Mouse (Mus musculus) CD4-positive helper T cell, adult 2 months (primary cell): ENCODE data around the gene Zscan29.
"Not testable (repeated sequence)": the region's sequence is repeated elsewhere in the genome, so short reads cannot be mapped to it uniquely, and the experiment has no call there.

Source experiments
- DNase-seq: peaks from one replicate; pipeline ENCODE4 v3.0.0-alpha.2; 2012; ENCODE audit warnings: low read depth, missing footprints, low spot score

Zscan29 gene

GRCm38 (mm10) chr2:121137371-121137770 lies 33.6 kb downstream of the Zscan29 start:
- peak; percentile 5 for DNase-seq

DNA sequence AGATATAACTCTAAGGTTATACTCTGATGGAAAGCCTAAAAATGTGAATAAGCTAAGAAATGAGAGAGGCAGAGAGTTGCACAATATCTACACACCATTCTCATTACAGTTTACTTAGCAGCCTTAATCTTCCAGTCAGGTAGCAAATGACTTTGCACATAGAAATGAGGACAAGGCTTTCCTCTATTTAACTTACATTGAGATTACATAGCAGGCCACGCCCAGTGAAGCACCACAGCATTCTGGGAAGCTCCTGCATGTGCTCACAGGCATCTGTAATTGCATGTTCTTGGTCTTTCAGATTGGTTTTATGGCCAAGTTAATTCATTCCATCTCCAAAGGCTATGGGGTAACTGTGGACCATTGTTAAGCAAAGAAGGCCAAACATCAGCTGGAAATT lies 38.1 kb downstream of the Zscan29 start:
- DNase-seq = no peak

GRCm38 (mm10) chr2:121128865-121129620 lies 41.9 kb downstream of the Zscan29 start:
- no peak for DNase-seq

- no peak for DNase-seq
Measured at GRCm38 (mm10) chr2:121127536-121127935, 43.4 kb downstream of the Zscan29 start.

GRCm38 (mm10) chr2:121126302-121126701 lies 44.6 kb downstream of the Zscan29 start:
- DNase-seq = not testable (repeated sequence)

DNA sequence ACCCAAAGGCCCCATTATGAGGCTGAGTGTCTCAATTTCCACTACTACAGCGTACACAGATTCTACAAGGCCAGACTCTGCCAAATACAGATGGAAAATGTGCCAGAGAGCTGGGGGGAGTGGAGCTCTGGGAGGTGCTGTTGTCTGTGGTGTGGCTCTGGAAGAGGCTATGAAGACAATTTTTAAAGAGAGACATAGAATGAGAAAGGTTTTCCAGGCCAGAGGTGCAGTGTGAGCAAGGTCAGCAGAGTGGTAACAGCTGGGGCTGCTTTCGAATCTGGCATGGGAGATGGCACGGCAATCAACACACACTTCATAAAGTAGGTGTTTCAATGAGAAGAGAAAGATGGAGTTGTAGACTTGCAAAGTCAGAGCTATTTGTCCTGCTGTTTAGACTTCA lies 51.7 kb downstream of the Zscan29 start:
- no peak for DNase-seq

DNA sequence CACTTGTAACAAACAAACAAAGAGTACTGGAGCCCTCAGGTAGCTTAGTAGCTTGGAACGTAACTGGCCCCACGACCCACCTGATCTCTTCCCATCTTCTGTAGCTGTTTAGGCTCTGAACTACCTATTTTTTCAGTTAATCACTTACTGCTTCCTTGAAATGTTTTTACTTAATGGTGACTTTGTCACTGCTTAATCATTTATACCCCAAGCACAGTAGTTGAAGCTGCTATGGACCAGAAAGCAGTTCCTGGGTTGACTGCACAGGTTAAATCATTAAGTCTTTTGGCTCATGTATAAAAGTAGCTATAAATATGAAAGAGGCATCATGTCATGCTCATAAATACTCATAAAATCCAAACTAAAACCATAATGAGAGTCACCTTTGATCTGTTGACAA lies 55.5 kb downstream of the Zscan29 start:
- DNase-seq = no peak

DNA sequence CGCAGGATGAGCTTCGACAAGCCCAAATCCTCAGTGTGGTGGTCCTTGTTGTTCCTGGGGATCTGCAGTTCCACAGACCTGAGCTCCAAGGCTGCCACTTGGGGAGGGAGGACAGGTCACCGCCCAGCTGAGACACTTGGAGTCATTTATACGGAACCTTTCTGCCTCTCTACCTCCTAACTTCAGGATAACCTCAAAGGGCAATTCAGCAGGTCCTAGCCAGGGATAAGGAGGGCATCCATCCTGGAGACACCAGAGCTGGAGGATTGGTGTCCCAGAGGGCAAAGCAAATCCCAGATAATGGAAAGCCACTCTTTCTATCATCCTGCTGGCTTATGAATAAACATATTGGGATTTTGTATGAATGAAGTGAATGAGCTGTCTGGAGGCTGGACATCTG lies 61.2 kb downstream of the Zscan29 start, which contains the start of gene Tgm7:
Gene Tgm7, minus strand, starts transcription at position 101 of the 400 bp plus-strand sequence.
- DNase-seq = no peak
